Mouse (Mus musculus) erythroblast, embryonic 14.5 days (primary cell): ENCODE data around the gene Zfp618.

Experiments
- GATA1 ChIP-seq: IDR thresholded peaks from 2 replicates; pipeline ENCODE4 v1.6.1; 2012; ENCODE audit warnings: low read length, inconsistent platforms, mixed read lengths
- TAL1 ChIP-seq: IDR thresholded peaks from 3 replicates; pipeline ENCODE4 v1.6.1; 2012; ENCODE audit warnings: low read length, inconsistent platforms, mixed read lengths

GRCm38 (mm10) chr4:62935589-62936218 is 29.7 kb upstream of the Zfp618 start:
- TF ChIP-seq GATA1 (no peak), TAL1 (no peak)
